In the genomic region with DNA sequence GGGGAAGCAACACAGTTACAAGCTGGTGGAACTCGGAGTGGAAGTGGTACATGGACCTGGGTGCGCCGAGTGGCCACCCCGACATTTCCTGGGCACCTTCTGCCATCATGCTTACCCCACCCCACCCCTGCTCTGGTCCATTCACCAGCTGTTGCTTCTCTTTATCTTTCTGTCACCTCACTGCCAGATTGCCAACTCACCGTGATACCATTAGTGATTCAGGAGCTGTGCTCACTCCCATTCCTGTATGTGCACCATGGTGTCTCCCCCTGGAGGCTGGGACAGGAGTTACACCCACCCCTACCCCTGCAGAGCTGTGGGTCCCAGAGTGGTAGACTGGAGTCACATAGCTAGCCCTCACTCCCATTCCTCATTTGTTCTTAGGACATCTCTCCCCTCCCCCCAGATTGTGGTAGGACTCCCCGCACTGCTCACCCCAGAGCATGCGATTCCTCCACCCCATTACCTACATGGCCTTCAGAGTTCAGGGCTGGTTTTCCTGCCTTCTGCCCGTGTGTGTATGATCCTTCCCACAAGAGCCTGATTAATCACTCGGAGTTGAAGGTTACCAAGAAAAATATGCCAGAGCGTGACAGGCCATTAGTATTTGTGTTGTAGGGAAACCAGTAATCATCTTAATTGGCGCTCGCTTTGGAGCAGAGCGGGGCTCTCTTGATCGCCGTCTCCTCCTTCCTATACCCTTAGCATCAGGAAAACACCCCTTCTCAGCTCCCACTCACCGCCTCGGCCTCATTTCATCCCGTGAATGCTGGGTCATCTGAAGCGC, we compare ENCODE assay signal across 8 mouse cellular contexts. TPM values are rescaled to one million over a fixed set of nuclear protein-coding genes. Genes with fewer than 3 reads are reported as not detected.
DNase-seq lines count a peak whose midpoint lies in the region; ATAC-seq and TF ChIP-seq lines count a peak whose summit lies in the region.

No protein-coding gene starts in this region.

- ATAC-seq in cerebellum, adult (ENCODE audit: insufficient number of reproducible peaks, low FRiP score, low TSS enrichment), result no peak

- no peaks in the 10 kb centered on the region; a peak in 1 of 4 replicates for H3K4me1 ChIP-seq in ES-E14 (ENCODE audit: control insufficient read depth in 2 of 2, insufficient read depth in 2 of 2, low read length in 2 of 2, poor library complexity in 1 of 2)

- intact Hi-C loops in heart, postnatal 36 days (cut with DNase I), result no loop called here

- no peak overlapping the region for H3K27ac ChIP-seq in ES-E14 (ENCODE audit: insufficient read depth, low read depth, low read length, poor library complexity, severe bottlenecking)

- H3K4me3 ChIP-seq in ES-E14 (ENCODE audit: insufficient read depth in 1 of 2, low read depth in 1 of 2, low read length in 2 of 2, poor library complexity in 1 of 2, severe bottlenecking in 1 of 2), result no peak overlapping the region

- in situ Hi-C loops in ES-E14 (cut with MboI; ENCODE audit: low sequenced_read_pairs in 2 of 2, unreplicated experiment in 2 of 2), result no loop called here

- no peaks in the 10 kb centered on the region for H3K9me3 ChIP-seq in ES-E14 (ENCODE audit: control insufficient read depth, insufficient read depth, low read depth, low read length)

- no peak overlapping the region for H3K9ac ChIP-seq in ES-E14 (ENCODE audit: insufficient read depth, low read depth, low read length, poor library complexity, severe bottlenecking)

- H3K36me3 ChIP-seq in ES-E14 (ENCODE audit: control insufficient read depth, insufficient read depth, low read length, poor library complexity, severe bottlenecking), result no peaks in the 10 kb centered on the region

- DNase-seq in layer of hippocampus, postnatal 10 days (ENCODE audit: low spot score in 2 of 2), result peak; percentile 27 to 28
- no peak for DNase-seq in layer of hippocampus, adult 9-11 months
- peak; percentile 60 for DNase-seq in ES-E14 (ENCODE audit: low read depth, low spot score)
- peak; percentile 59 to 74 for DNase-seq in adrenal gland, postnatal 36 days
- peak; percentile 25 to 48 for DNase-seq in heart, postnatal 36 days
- DNase-seq in lung, postnatal 4 days, result peak; percentile 31 to 48
- DNase-seq in thymus, postnatal 10 days (ENCODE audit: low spot score in 2 of 2), result peak; percentile 21 to 61

TF ChIP-seq in ES-E14, 5 proteins besides CTCF, POLR2A, EP300 and RAD21:
- peak; percentile 42; the same call in 1 of the 2 replicates for TF ChIP-seq ZC3H11A (IDR thresholded peaks at IDR 0.05; ENCODE audit: borderline replicate concordance, low read depth, low read length)
- peak; percentile 79 for TF ChIP-seq MAFK (IDR thresholded peaks at IDR 0.05; ENCODE audit: insufficient read depth, low read depth, low read length)
- no peak for TF ChIP-seq HCFC1 (IDR thresholded peaks at IDR 0.05; ENCODE audit: borderline replicate concordance, insufficient read depth, low read length)
TF ChIP-seq in ES-E14: peak in this region for 2.

RNA-seq across cellular contexts. Expression of a gene that starts 54.0 kb away (rescaled TPM):
- 10 to 100 TPM; 44.4 to 47.5 TPM for total RNA-seq in layer of hippocampus, postnatal 10 days (2021)
- 25.7 and 29.2 TPM in 2 replicates for total RNA-seq in ES-E14 (2012; rRNA removed)
- 10 to 100 TPM; 52.4 to 60.4 TPM for total RNA-seq in adrenal gland, postnatal 36 days (2021)
- total RNA-seq in heart, postnatal 36 days (2021), result 10 to 100 TPM; 43.8 to 46.4 TPM
